Mouse (Mus musculus): ENCODE data around the gene Fat1.

The Fat1 gene

DNA sequence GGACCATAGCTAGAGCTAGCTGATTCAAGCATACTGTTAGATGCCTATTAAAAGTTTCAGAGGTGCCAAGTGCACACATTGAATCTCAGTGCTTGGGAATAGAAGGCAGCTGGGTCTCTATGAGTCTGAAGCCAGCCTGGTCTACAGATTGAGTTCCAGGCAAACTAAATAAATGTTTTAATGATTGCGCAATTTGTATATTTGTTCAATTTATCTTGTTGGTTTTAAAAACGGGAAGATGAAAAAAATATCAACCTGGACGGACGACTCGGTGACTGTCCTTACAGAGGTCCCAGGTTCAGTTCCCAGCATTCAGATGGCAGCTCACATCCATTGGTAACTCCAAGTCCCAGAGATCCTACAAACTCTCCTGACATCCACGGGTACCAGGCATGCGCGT lies 135.7 kb downstream of the Fat1 start:
- no peak for DNase-seq

DNA sequence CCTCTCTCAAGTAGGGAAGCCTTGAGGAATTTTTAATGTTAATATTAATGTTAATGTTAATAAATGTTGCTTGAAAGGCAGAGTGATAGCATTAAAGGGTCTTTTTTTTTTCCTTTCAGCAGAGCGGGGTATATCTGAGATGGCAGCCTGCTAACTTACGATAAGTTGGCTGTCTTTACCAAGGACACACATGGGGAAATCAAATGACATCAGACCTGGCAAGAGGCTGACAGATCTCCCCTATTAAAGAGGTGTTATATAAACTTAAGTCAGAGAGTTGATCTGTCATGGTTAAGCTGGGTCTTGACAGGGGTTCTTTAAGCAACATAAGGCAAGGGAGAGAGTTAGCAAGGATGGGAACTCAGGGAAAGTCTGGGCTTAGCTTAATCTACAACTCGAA lies 145.6 kb downstream of the Fat1 start:
- DNase-seq: no peak

DNA sequence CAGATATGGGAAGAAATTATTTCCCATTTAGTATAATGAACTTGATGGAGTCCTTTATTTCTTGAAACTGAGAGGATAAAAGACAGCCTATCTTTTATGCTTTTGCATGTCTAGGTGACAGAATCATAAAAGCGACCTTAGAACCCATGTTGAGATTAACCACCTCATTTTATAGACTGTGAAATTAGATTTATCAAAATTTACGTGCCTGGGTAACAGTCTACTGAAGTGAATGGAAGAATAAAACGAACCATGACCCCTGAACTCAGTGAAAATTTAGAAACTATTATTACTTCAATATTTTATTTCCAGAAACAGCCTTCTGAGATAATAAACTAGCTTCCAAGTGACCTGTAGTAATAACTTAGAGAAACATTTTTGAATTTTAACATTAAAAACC lies 158.4 kb downstream of the Fat1 start:
- no peak for DNase-seq

Data from embryo, embryonic 11 days (tissue).